Mouse (Mus musculus) heart, postnatal 0 days (tissue): ENCODE results near the gene Ndufs1. TPM values are rescaled to one million over a fixed set of nuclear protein-coding genes. Genes with fewer than 3 reads are reported as not detected.

Experiments used
- ATAC-seq: fragments of 200-750 bp; cut with Nextera tagmentation; 2 replicates; pipeline ENCODE4 v1.8.0; 2017; ENCODE audit warnings: low read depth, moderate number of reproducible peaks, moderate library complexity; ENCODE audit not compliant: insufficient read depth
- DNase-seq: peaks from one replicate; pipeline ENCODE4 v3.0.0-alpha.2; 2016; ENCODE audit warnings: low spot score
- H3K27ac ChIP-seq: fragments of 300-500 bp; sonication (generic); 2 replicates; pipeline ENCODE4 v1.5.1; 2014; ENCODE audit warnings: low read depth, mild to moderate bottlenecking
- H3K27me3 ChIP-seq: fragments of 300-500 bp; sonication (generic); 2 replicates; pipeline ENCODE4 v1.6.1; 2014; ENCODE audit warnings: low read length, mixed read lengths; ENCODE audit not compliant: control insufficient read depth, insufficient read depth
- H3K36me3 ChIP-seq: fragments of 300-500 bp; sonication (generic); replicated peaks from 2 replicates; pipeline ENCODE4 v1.6.1; 2014; ENCODE audit warnings: low read length, mixed read lengths; ENCODE audit not compliant: control insufficient read depth, insufficient read depth
- H3K4me1 ChIP-seq: fragments of 300-500 bp; sonication (generic); 2 replicates; pipeline ENCODE4 v1.6.1; 2014; ENCODE audit warnings: antibody characterized with exemption; ENCODE audit not compliant: control insufficient read depth, insufficient read depth
- H3K4me2 ChIP-seq: fragments of 300-500 bp; sonication (generic); 2 replicates; pipeline ENCODE4 v1.6.1; 2014; ENCODE audit warnings: low read depth, mild to moderate bottlenecking, low read length, moderate library complexity
- H3K4me3 ChIP-seq: fragments of 300-500 bp; sonication (generic); 2 replicates; pipeline ENCODE4 v1.5.1; 2014; ENCODE audit warnings: low read depth, low read length
- H3K9ac ChIP-seq: fragments of 300-500 bp; sonication (generic); replicated peaks from 2 replicates; pipeline ENCODE4 v1.6.1; 2014; ENCODE audit warnings: low read depth, low read length, mixed read lengths
- H3K9me3 ChIP-seq: fragments of 300-500 bp; sonication (generic); replicated peaks from 2 replicates; pipeline ENCODE4 v1.6.1; 2016; ENCODE audit warnings: low read length; ENCODE audit not compliant: control insufficient read depth
- CTCF ChIP-seq: IDR thresholded peaks from 2 replicates; pipeline ENCODE4 v1.5.1; 2016; ENCODE audit warnings: antibody characterized with exemption, control low read depth, low read depth
- EP300 ChIP-seq: IDR thresholded peaks from 2 replicates; pipeline ENCODE4 v1.6.1; 2016; ENCODE audit warnings: antibody characterized with exemption, low read depth
- WGBS: fragments of 180-500 bp; shearing (Covaris S2); extraction: QIAGEN DNeasy Blood & Tissue Kit; methylation state at CpG from one replicate; pipeline ENCODE4 v1.1.7; 2014; 5-methylcytosine and 5-hydroxymethylcytosine counted together
- polyA plus RNA-seq: library from polyadenylated mRNA; unstranded; fragments of >200 nt; fragmentation: Nextera tagmentation; extraction: Ambion mirVana; gene quantifications from 2 replicates; pipeline ENCODE4 v1.2.1, GENCODE M21; 2015
- total RNA-seq: library from RNA; depleted of rRNA; stranded (reverse); fragments of >200 nt; gene quantifications from 2 replicates; pipeline ENCODE4 v1.2.3, GENCODE M21; 2014; ENCODE audit warnings: low replicate concordance

The Ndufs1 gene
- total and polyA plus RNA-seq, 2 experiments from 2014 or later, result 359 to 591 TPM

- Histone ChIP-seq H3K9ac (no peak within 1 kb of the TSS), H3K36me3 (no peaks in the 10 kb centered on the region), H3K9me3 (no peaks in the 10 kb centered on the region), H3K4me1 (peaks cover 3% of the 10 kb centered on the region; the same call in 1 of the 2 replicates), H3K27me3 (no peaks in the 10 kb centered on the region), H3K4me3 (no peak within 1 kb of the TSS; the same call in 1 of the 2 replicates), H3K27ac (no peak within 1 kb of the TSS), H3K4me2 (peak within 1 kb of the TSS; percentile 36; the same call in 1 of the 2 replicates)
- TF ChIP-seq CTCF, result no peak
- no peak for ATAC-seq
- DNase-seq, result no peak
- WGBS, result 46% methylated on average over 3 of the region's 3 CpGs
Measured at GRCm38 (mm10) chr1:63214271-63214558, 37.6 kb upstream of the Ndufs1 start, which contains the start of gene Gpr1. Gpr1 (minus strand) TSS chr1:63214543.

- Histone ChIP-seq H3K4me1 (peaks cover 3% of the 10 kb centered on the region; the same call in 1 of the 2 replicates), H3K36me3 (no peaks in the 10 kb centered on the region), H3K27ac (no peak overlapping the region), H3K9me3 (no peaks in the 10 kb centered on the region), H3K27me3 (no peaks in the 10 kb centered on the region), H3K4me2 (peak overlapping the region; percentile 36; the same call in 1 of the 2 replicates), H3K9ac (no peak overlapping the region), H3K4me3 (no peak overlapping the region; the same call in 1 of the 2 replicates)
- ATAC-seq, result no peak
- no peak for DNase-seq
- 34% methylated on average over 22 of the region's 22 CpGs for WGBS
- TF ChIP-seq EP300, result no peak
- TF ChIP-seq CTCF, result no peak
Measured at GRCm38 (mm10) chr1:63213478-63214270, 37.0 kb upstream of the Ndufs1 start.

- no peak for TF ChIP-seq EP300
- TF ChIP-seq CTCF, result no peak
Measured at GRCm38 (mm10) chr1:63209861-63210529, 33.4 kb upstream of the Ndufs1 start.

GRCm38 (mm10) chr1:63207607-63208006 is 31.0 kb upstream of the Ndufs1 start:
- H3K36me3 ChIP-seq, result no peaks in the 10 kb centered on the region
- no peaks in the 10 kb centered on the region for H3K27me3 ChIP-seq
- no peak for TF ChIP-seq CTCF
- TF ChIP-seq EP300, result no peak
- H3K9ac ChIP-seq, result no peak overlapping the region
- 76% methylated on average over 3 of the region's 3 CpGs for WGBS
- no peak for ATAC-seq
- no peak for DNase-seq
- no peak overlapping the region for H3K27ac ChIP-seq
- H3K4me2 ChIP-seq, result no peak overlapping the region
- H3K4me3 ChIP-seq, result no peak overlapping the region
- no peaks in the 10 kb centered on the region for H3K9me3 ChIP-seq
- no peaks in the 10 kb centered on the region for H3K4me1 ChIP-seq

More at GRCm38 (mm10) chr1:63209861-63210529, 33.4 kb upstream of the Ndufs1 start:
- Histone ChIP-seq H3K4me2 (no peak overlapping the region), H3K27me3 (no peaks in the 10 kb centered on the region), H3K36me3 (no peaks in the 10 kb centered on the region), H3K4me3 (no peak overlapping the region), H3K9ac (no peak overlapping the region), H3K4me1 (peaks cover 3% of the 10 kb centered on the region; the same call in 1 of the 2 replicates), H3K27ac (no peak overlapping the region), H3K9me3 (no peaks in the 10 kb centered on the region)
- DNase-seq, result no peak
- WGBS, result 41% methylated on average over 6 of the region's 6 CpGs
- no peak for ATAC-seq

- no peak overlapping the region for H3K27ac ChIP-seq
- no peak overlapping the region for H3K4me3 ChIP-seq
- no peaks in the 10 kb centered on the region for H3K4me1 ChIP-seq
- TF ChIP-seq CTCF, result no peak
- no peak for TF ChIP-seq EP300
- WGBS, result 37% methylated on average over 7 of the region's 7 CpGs
- H3K9ac ChIP-seq, result no peak overlapping the region
- no peak for DNase-seq
- no peak overlapping the region for H3K4me2 ChIP-seq
- ATAC-seq, result no peak
- H3K36me3 ChIP-seq, result no peaks in the 10 kb centered on the region
- H3K9me3 ChIP-seq, result no peaks in the 10 kb centered on the region
- no peaks in the 10 kb centered on the region for H3K27me3 ChIP-seq
Measured at GRCm38 (mm10) chr1:63204660-63205394, 28.2 kb upstream of the Ndufs1 start.
